Mouse (Mus musculus): Measurements from ENCODE around the gene Igdcc3. TPM values are rescaled to one million over a fixed set of nuclear protein-coding genes. Genes with fewer than 3 reads are reported as not detected.
A peak's percentile ranks its signal among the peaks of the same experiment; 100 is the strongest.

Igdcc3 gene
- total RNA-seq, 2 experiments from 2014 or later = 2.9 to 4.0 TPM

DNA sequence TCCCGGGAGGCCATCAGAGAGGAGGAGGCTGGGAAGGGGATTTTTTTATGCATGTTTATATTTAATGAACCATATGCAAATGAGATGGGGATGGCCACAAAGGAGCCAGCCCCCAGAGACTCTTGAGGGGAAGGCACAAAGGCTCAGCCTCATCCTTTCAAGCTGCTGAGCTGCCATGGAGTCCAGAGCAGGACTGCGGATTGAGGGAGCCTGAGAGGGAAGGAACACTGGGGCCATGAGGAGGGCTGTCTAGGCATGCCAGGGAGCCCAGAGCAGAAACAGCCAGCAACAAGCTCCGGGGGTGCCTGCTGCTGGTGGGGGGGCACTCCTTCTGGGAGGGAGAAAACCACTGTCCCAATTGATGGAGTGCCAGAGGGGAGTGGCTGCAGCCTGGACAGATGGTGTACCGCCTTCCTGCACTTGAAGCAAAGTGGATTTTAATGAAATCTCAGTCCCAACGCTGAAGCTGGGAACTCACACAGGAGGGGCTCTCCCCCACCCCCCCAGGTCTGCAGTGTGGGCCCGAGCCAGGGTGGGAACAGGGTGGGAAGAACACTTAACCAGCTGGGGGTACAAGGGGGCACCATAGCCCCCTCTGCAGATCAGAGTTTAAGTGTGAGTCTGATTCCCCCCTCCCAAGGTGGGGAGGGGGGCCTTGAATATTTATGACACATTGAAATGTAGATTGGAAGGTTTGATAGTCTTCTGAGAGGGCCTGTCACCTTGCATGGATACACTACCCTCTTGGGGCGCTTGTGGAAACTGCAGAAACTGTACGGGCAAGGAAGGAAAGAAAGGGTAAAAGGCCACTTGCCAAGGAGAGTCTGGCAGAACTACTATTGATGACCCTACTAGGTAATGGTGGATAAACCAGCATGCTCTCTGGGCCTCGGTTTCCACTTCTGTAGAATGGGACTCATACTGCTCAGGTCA, 35.2 kb downstream of the Igdcc3 start:
- peak in 1 of 2 experiments; percentile 32 for DNase-seq (ENCODE audit: low spot score in 2 of 2)

DNA sequence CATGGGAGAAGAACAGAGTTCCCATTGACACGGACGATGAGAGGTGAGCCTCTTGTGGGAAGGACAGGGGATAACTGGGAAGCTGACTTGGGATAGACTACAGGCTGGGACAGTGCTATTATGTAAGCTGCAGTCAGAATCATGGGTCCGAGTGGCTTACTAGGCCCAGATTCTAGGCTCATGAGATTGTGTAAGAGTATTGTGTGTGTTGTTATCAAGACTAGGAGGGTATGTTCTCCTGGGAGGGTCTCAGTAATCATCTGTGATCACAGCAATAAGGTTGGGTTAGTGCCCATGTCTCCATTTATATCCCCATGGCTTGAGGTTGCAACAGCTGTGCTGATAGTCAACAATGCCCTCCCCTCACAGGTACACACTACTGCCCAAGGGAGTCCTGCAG, 36.5 kb downstream of the Igdcc3 start:
- DNase-seq (ENCODE audit: low spot score in 2 of 2) = no peak

DNA sequence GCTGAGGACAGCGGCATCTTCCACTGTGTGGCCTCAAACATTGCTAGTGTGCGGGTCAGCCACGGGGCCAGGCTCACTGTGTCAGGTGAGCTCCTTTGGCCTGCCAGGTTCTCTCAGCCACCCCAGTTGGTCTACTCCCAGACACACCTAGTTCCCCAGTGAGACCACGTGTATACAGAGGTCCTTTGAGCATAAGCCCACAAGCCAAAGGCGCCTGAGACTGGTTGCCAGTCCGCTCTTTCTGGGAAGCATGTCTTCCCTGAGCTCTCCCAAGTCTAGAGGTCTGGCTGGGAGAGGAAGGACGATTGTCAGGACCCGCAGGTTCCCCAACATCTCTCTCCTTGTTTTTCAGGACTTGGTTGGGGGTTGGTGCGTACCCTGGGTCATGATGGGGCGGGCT, 36.9 kb downstream of the Igdcc3 start:
- DNase-seq (ENCODE audit: low spot score in 2 of 2) = no peak

DNA sequence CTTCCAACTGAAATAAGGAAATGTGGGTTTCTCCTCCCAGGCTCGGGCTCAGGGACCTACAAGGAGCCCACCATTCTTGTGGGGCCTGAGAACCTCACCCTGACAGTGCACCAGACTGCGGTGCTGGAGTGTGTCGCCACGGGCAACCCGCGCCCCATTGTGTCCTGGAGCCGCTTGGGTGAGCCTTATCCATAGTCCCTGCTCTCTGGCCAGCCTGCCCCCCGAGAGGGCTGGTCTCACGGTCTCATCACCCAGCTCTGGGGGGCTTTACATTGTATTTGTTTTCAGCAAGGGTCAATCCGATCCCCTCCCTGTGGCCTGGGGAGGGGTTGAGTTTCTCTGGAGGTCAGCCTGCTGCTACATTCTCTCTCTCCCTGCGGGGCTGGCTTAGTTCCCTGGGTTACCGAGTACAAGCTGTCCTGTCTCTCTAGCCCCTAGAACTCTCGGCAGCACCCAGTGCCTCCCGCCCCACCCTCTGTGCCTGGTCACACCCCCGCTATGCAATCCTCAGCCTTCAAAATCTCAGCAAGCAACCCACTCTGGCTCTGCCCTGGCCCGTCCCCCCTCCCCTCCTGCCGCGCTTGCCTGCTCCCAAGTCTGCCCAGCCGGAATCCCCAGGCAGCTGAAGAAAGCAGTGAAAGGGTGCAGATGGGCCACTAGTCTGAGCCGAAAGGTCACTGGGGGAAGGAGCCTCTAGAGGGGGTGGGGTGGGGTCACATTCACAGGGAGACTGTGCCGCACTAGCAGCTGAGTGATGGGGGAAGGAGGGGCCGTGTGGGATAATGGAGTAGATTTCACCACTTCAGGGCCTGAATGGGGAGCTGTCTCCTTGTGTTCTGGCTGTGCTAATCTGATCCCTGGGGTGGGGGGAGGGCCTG, 37.6 kb downstream of the Igdcc3 start:
- peak in 1 of 2 experiments; percentile 39 for DNase-seq (ENCODE audit: low spot score in 2 of 2)

DNA sequence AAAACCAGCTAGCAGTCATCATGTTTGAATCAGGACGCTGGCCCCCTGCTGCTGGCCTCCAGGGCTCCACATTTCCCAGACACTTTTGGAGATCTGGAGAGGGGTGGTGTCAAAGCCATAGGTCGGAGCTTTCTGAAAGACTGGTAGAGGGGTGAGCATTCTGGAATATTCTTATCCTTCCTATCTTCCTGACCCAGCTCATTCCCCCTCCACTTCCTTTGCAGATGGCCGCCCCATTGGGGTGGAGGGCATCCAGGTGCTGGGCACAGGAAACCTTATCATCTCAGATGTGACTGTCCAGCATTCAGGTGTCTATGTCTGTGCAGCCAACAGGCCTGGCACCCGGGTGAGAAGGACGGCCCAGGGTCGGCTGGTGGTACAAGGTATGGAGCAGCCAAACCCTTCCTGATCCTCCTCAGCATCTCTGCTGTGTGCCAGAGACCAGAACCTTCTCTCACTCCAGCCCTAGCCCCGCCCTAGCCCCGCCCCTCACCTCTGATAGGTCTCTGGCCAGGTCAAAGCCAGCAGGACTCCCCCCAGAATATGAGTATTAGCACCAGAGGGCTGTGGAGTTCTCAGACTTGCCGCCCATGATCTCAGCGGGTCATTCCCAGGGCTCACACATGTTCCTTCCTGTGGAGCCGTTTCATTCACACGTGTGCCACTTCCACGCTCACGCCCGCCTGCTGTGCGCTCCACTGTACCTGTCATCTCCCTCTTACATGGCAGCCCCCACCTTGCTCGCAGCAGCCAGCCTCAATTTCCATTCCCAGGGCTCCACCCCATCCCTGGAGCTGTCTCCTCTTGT, 39.0 kb downstream of the Igdcc3 start:
- no peak for DNase-seq (ENCODE audit: low spot score in 2 of 2)

DNA sequence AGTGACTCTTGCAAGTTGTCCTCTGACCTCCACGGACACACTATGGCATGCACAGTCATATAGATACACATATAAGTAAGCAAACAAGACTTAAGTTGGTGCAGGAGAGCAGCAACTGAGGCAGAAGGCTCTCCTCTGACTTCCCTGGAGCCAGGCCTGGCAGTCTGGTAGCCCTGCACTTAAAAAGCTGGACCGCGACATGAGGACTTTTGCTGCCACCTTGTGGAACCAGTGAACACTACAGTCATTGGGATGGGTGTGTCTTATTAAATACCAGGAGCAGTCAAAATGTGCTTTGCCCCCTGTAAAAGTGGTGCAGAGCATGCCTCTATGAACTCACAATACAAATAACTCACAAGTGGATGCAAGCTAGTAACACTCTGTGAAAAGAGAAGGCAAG, 47.6 kb downstream of the Igdcc3 start:
- peak; percentile 69 to 94 for DNase-seq (ENCODE audit: low spot score in 2 of 2)

DNA sequence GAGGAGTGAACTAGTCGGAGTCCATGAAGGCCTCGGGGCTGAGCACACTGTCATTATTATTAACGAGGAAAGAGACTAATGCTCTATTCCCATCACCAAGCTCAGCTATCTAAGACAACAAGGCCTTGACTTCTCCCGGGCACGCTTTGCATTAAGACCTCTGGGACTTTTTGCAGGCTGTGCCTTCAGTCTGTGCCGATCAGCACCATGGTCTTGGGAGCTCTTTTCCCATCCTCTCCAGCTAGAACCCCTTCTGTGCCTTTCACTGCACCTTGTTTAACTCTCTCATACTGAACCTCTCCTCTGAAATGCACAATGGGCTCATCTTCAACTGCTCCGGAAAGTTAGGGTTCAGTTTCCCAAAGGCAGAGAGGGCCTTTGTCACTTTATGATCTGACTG, 49.3 kb downstream of the Igdcc3 start:
- no peak for DNase-seq (ENCODE audit: low spot score in 2 of 2)

DNA sequence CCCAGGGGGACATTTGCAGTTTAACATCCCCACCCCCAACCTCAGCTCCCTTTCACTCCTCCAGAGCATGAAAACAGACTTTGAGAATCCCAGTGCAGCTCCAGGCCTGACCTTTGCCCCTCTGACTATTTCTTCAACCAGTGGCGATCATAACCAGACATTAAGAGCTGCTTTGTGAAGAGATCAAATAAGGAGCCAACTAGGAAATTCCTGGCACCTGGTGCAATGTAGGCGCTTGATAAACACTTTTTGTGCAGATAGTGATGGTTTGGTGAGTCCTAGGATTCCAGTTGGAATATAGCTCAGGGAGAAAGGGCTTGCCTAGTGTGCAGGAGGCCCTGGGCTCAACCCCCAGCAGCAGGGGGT, 50.4 kb downstream of the Igdcc3 start:
- no peak for DNase-seq (ENCODE audit: low spot score in 2 of 2)

DNA sequence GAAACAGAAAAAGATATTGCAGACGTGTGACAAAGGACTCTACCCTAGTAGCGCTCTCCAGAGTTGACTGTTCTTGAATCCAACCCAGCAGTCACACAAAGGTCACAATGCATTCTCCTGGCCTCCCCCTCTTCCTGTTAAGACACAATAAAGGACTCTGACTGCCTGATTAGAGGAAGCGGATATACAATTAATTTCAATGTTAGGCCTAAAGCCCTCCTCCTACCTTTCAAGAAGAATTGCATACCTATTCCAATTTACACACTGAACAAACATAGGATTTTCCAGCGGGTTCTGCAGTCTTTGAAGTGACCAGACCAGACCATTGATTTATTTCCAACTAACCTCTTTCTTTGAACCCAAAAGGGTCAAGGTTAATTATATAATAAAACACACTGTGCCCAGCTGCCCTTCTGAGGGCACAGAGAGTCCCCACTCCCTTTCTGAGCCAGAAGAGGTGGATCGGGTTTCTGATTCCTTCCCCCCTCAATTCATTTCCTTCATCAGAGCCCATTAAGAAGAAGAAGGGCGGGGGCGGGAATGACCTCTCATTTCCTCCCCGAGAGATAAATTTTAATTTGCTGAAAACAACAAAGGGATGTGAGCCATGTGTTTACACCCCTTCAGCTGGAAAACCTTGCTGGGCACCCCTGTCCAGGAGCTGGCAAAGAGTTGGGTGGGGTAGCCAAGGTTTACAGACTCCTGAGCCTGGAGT, 50.9 kb downstream of the Igdcc3 start:
- DNase-seq (ENCODE audit: low spot score in 2 of 2) = no peak

DNA sequence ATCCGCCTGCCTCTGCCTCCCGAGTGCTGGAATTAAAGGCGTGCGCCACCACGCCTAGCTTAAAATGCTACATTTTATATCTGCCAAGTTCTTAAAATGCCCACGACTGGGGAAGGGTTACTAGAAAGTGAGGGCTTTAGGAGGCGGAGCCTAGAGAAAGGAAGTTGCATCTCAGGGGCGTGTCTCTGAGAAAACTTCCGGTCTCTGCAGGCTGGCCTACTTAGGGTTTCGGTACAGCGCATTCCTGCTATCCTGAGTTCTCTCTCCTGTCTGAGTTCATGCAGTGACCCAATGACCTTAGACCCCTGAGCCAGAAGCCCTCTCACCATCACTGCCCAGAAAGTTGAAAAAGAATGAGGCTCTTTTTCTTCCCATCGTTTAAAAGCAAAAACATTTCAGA, 52.2 kb downstream of the Igdcc3 start:
- no peak for DNase-seq (ENCODE audit: low spot score in 2 of 2)

DNA sequence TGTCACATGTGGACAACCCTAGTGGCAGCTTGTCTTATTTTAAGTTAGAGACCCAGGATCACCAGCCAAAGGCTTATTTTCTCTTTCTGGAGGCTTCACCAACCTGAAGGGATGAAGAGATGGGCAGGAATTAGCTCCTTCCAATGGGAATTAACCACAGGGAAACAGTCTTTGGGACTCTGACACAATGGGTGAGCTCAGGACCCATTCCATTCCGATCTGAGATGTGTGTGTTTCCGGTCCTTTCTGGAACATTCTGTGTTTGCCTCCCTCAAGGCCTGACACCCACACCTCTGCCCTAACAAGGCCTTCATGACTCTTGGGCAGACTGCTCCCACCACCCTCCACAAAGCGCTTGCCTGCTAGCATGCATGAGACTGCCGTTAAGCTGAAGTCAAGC, 54.1 kb downstream of the Igdcc3 start, which contains the start of gene Parp16:
Gene Parp16, plus strand, starts transcription at position 301 of the 400 bp plus-strand sequence.
- DNase-seq (ENCODE audit: low spot score in 2 of 2) = no peak

DNA sequence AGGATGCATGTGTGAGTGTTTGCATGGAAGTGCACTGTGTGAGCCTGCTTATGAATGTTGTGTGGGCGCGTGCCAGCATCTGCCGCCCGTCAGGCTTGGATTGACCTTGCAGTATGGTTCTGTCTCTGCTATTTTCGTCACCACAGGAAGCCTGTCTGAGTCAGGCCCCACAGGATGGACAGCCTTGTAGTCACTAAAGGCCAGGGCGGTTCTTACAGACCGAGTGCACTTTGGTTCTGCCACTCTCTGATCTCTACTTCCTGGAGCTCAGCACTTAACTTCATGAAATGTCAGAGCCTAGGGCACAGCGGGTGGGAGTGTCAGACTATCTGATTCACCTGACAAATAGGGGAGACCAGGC, 54.6 kb downstream of the Igdcc3 start:
- peak in 1 of 2 experiments; percentile 52 for DNase-seq (ENCODE audit: low spot score in 2 of 2)

DNA sequence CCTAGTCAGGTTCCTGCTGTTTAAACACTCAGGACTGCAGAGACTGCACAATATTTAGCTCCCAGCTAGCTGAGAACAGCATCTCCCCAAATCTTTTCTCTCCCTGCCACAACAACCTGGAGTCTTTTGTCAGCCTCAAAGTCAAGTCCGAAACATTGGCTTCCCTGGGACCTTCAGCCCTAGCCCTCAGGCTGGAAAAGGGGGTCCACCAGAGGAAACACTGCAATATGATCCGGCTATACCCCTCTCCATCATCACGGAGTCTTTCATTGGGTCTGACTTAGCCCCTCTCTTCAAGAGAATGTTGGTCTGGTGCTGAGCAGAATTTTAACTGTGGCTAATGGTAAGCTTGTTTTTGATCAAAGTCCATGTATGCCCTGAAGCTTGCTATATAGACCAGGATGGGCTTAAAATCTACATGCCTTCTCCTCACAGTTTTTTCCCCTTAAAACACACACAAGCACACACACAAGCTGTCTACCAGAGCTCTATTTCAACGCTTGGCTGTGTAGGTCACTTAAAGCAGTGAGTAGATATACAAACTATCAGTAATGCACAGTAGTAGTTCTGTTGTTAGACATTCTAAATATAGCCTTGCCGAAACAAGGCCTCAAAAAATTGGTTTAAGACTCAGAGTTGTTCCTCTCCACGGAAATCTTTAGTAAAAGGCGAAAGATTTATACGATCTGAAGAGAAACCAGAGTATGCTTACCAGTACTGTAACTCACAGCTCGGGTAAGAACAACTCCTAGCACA, 55.2 kb downstream of the Igdcc3 start:
- DNase-seq (ENCODE audit: low spot score in 2 of 2) = no peak

DNA sequence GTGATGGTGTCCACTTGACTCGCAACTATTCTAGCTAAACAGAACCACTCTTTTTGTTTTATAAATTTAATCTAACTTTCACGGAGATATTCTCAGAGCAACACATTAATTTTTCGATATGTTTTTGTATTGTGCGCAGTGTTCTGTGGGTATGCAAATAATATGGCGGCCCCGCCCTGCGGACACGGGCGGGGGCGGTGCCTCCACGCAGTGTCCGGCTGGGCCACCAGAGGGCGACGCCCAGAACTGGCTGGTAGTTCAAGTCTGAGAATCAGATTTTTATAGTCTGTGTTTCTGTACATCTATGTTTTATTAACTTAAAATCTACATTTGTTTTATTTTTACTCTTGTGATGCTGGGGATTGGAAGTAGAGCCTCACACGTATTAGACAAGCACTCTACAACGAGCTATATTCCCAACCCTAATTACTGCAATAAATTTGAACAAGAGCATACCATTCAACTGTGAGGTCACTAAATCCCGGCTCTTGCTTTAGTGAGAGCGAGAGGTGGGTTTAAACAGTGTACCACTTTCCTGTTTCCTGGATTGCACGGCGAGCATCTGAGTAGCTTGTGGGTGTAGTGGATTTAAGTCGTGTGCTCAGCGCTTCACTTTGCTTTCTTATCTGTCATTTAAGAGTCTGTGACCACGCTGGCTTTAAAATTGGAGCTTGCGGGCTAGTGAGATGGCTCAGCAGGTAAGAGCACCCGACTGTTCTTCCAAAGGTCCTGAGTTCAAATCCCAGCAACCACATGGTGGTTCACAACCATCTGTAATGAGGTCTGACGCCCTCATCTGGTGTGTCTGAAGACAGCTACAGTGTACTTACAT, 56.0 kb downstream of the Igdcc3 start:
- peak; percentile 86 to 95 for DNase-seq (ENCODE audit: low spot score in 2 of 2)

DNA sequence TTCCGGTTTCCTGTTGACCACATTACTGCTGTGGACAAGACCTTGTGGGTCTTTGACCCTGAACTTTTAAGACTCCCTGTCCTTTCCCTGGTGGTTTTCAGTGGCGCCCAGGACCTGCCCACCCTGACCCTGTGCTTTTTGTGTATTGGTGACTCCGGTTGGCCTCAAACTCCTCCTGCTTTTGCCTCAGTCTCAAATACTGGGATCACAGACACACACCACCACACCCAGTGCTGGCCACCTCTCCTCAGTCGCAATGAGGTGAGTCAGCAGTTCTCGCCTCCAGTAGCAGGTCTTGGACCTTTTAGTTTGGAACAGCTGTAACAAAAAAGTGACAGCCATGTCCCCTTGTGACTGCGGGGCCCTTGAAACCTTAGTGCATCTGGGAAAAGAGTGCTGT, 56.8 kb downstream of the Igdcc3 start:
- DNase-seq (ENCODE audit: low spot score in 2 of 2) = no peak

DNA sequence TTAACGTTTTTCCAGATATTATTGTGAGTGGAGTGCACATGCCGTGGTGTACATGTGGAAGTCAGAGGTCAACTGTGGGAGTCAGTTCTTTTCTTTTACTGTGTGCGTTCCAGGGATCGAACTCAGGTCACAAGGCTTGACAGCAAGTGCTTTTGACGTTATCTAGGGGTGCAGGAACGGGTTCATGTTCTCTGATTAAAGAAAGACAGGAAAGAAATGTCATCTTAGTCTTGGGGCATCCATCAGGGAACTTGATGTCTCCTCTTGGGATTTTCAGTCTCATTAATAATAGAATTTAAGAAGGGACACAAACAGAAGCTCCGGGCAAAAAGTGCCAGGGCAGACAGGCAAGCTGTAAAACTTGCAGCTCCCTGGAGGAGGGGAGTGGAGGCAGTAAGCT, 58.7 kb downstream of the Igdcc3 start:
- DNase-seq (ENCODE audit: low spot score in 2 of 2) = no peak

DNA sequence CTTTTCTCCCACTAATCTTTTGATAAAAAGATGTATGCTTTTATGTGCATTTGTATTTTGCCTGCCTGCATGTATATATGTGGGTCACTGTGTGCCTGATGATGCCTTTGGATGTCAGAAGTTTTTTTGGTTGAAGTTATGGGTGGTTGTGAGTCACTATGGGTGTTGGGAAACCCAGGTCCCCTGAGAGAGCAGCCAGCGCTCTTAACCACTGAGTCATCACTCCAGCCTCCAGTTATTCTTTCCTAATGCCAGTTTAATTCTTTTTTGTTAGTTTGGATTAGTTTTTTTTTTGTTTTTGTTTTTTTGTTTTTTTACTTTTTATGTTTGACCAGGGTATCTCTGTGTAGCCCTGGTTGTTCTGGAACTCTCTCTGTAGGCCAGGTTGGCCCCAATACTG, 59.6 kb downstream of the Igdcc3 start:
- DNase-seq (ENCODE audit: low spot score in 2 of 2) = no peak

DNA sequence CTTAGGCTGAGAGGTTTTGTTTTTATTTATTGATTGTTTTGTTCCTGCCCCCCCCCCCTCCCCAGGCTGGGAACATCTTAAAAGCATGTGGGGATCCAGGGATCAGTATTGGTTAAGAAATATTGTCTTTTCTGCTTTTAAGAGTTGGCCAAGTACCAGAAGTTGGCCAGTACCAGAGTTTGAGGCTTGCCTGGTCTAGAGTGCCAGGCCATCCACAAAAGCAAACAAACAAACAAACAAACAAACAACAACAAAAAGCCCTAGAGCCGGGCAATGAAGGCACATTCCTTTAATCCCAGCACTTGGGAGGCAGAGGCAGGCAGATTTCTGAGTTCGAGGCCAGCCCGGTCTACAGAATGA, 60.0 kb downstream of the Igdcc3 start:
- no peak for DNase-seq (ENCODE audit: low spot score in 2 of 2)

Data from layer of hippocampus, adult 18-20 months (tissue).